Mouse (Mus musculus) small intestine, adult 2 months (tissue): ENCODE measurements around the gene Klc2.

ENCODE experiments used
- CTCF ChIP-seq: fragments of 200-500 bp; IDR thresholded peaks from 2 replicates; pipeline ENCODE4 v1.5.1; 2012; ENCODE audit warnings: low read depth, mild to moderate bottlenecking, control low read depth, inconsistent platforms, low read length, moderate library complexity, mixed read lengths; ENCODE audit not compliant: insufficient replicate concordance, insufficient read length; ENCODE audit errors: extremely low read depth
- POLR2A ChIP-seq: fragments of 200-500 bp; IDR thresholded peaks from 2 replicates; pipeline ENCODE4 v1.6.1; 2012; ENCODE audit warnings: low read depth, mild to moderate bottlenecking, control low read depth, inconsistent platforms, low read length, moderate library complexity

DNA sequence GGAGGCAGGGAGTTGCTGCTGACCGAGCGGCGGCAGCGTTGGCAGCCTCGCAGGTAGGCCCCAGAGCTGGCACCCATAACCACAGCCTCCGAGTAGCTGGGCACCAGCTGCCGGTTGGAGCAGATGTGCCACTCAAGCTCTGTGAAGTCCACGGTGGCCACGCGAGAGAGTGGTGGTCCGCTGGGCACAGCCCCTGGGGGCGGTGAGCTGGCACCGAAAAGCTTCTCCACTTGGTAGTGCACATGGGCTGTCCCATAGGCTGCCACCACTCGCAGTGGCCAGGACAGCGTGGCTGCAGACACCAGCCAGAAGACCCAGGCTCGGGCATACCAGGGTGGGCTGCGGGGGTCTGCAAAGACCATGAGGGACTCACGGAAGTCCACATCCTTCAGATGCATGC, 36.4 kb downstream of the Klc2 start:
- no peak for TF ChIP-seq CTCF
- no peak for TF ChIP-seq POLR2A
